Comparison of ENCODE assay signal across 21 mouse cellular contexts in the genomic region with DNA sequence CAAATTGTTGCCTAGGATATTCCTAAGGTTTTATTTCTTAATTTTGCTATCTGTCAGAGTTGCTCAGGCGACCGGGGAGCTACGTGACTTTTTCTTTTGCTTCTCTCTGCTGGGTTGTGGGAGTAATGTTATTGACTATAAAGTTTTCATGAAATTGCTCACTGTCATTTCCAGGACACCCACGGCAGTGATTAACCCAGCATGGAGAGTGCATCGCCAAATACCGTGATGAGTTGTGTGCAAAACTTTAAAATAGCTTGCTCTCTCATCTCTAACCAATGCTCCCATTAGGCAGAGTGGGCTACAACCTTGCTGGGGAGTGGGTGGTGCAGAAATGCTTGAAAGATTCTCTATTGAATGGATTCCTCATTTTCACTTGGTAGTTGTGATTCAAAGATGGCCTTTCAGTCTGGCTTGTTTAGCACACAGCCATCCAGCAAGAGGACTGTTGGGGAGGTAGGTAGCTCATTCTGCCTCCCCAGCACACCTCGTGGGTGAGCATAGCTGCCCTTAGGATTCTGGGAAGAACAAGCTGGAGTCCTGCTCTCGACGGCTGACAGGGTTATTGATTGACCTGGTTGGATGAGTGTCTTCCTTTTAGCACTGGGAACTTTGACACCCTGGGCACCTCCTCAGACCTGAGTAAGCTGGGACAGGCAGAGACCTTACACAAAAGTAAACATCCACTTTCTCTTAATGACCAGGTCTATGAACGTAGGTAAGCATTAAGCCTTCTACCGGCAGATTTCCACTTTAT.
DNase-seq lines count a peak whose midpoint lies in the region; ATAC-seq and TF ChIP-seq lines count a peak whose summit lies in the region.
"Had no signal": no experiment of that assay in that cellular context is flagged by ENCODE, and none has a peak within 500 bp of the region (broad histone marks: within the 10 kb centered on the region; RNA-seq: fewer than 3 reads in every experiment).

No protein-coding gene starts in this region.

- no peaks in the 10 kb centered on the region for H3K27me3 ChIP-seq in liver, adult 2 months (ENCODE audit: control insufficient read depth, insufficient read depth, low read length)
- no peaks in the 10 kb centered on the region for H3K27me3 ChIP-seq in kidney, embryonic 15.5 days
- H3K27me3 ChIP-seq in midbrain, embryonic 16.5 days (ENCODE audit: control insufficient read depth, insufficient read depth, low read depth, low read length): no peaks in the 10 kb centered on the region
- H3K27me3 ChIP-seq: embryonic facial prominence, embryonic 15.5 days; limb, embryonic 15.5 days; midbrain, embryonic 15.5 days had no signal

- no peak overlapping the region for H3K27ac ChIP-seq in liver, adult 2 months (replicated peaks; ENCODE audit: insufficient read depth, low read depth, low read length)
- H3K27ac ChIP-seq in kidney, embryonic 15.5 days: no peak overlapping the region
- H3K27ac ChIP-seq in midbrain, embryonic 16.5 days (ENCODE audit: low read length): no peak overlapping the region
- H3K27ac ChIP-seq: embryonic facial prominence, embryonic 15.5 days; forebrain, embryonic 10.5 days; limb, embryonic 15.5 days; macrophage; midbrain, embryonic 15.5 days had no signal

- H3K79me2 ChIP-seq in liver, adult 2 months (ENCODE audit: control insufficient read depth, insufficient read depth, low read length): no peaks in the 10 kb centered on the region

- H3K36me3 ChIP-seq in liver, adult 2 months (ENCODE audit: control insufficient read depth, insufficient read depth, low read length): no peaks in the 10 kb centered on the region
- H3K36me3 ChIP-seq in kidney, embryonic 15.5 days: no peaks in the 10 kb centered on the region
- H3K36me3 ChIP-seq in midbrain, embryonic 16.5 days (ENCODE audit: control insufficient read depth, insufficient read depth, low read length): no peaks in the 10 kb centered on the region
- H3K36me3 ChIP-seq: embryonic facial prominence, embryonic 15.5 days; forebrain, embryonic 10.5 days; G1E; limb, embryonic 15.5 days; midbrain, embryonic 15.5 days had no signal

- no peak for TF ChIP-seq CTCF in liver, adult 2 months (IDR thresholded peaks at IDR 0.05; ENCODE audit: low read depth, low read length)

- ATAC-seq in kidney, embryonic 15.5 days (replicated peaks; ENCODE audit: low FRiP score): peak; percentile 54; the same call in 1 of the 2 replicates
- no peak for ATAC-seq in megakaryocyte-erythroid progenitor cell, adult 5-6 weeks (replicated peaks; ENCODE audit: low FRiP score, low TSS enrichment, poor library complexity, severe bottlenecking)
- no peak for ATAC-seq in midbrain, embryonic 16.5 days
- ATAC-seq: CD4-positive, CD25-positive, alpha-beta regulatory T cell, adult 4 months; inflammation-experienced regulatory T-cells, adult 6 months; midbrain, embryonic 15.5 days had no signal

- 66% methylated on average over 11 of the region's 11 CpGs for WGBS in liver, adult 2 months
- WGBS in kidney, embryonic 15.5 days: 69% methylated on average over 11 of the region's 11 CpGs
- WGBS in midbrain, embryonic 16.5 days: 90% methylated on average over 11 of the region's 11 CpGs

- no peak overlapping the region for H3K9ac ChIP-seq in liver, adult 2 months (ENCODE audit: low read depth, low read length)
- H3K9ac ChIP-seq in kidney, embryonic 15.5 days: no peak overlapping the region
- H3K9ac ChIP-seq in midbrain, embryonic 16.5 days (ENCODE audit: low read depth, low read length): no peak overlapping the region
- H3K9ac ChIP-seq: embryonic facial prominence, embryonic 15.5 days; limb, embryonic 15.5 days; midbrain, embryonic 15.5 days had no signal

- H3K4me1 ChIP-seq in liver, adult 2 months (ENCODE audit: control insufficient read depth, insufficient read depth, low read length): no peaks in the 10 kb centered on the region
- 0 out of 2 replicates have a peak, but pooled peaks cover 2% of the 10 kb centered on the region for H3K4me1 ChIP-seq in kidney, embryonic 15.5 days
- H3K4me1 ChIP-seq in midbrain, embryonic 16.5 days (ENCODE audit: control insufficient read depth, insufficient read depth, low read length): no peaks in the 10 kb centered on the region; the same call in 1 of the 2 replicates
- H3K4me1 ChIP-seq: embryonic facial prominence, embryonic 15.5 days; forebrain, embryonic 10.5 days; limb, embryonic 15.5 days; midbrain, embryonic 15.5 days had no signal

- no peaks in the 10 kb centered on the region for H3K9me3 ChIP-seq in kidney, embryonic 15.5 days (replicated peaks)
- H3K9me3 ChIP-seq in midbrain, embryonic 16.5 days (replicated peaks; ENCODE audit: control insufficient read depth, low read length, poor library complexity, severe bottlenecking): no peaks in the 10 kb centered on the region
- H3K9me3 ChIP-seq: embryonic facial prominence, embryonic 15.5 days; forebrain, embryonic 10.5 days; limb, embryonic 15.5 days; midbrain, embryonic 15.5 days had no signal

- H3K4me3 ChIP-seq in liver, adult 2 months (ENCODE audit: insufficient read depth, low read depth, low read length): no peak overlapping the region
- no peak overlapping the region for H3K4me3 ChIP-seq in kidney, embryonic 15.5 days (replicated peaks)
- H3K4me3 ChIP-seq in midbrain, embryonic 16.5 days (ENCODE audit: low read depth, low read length): no peak overlapping the region
- H3K4me3 ChIP-seq: embryonic facial prominence, embryonic 15.5 days; forebrain, embryonic 10.5 days; limb, embryonic 15.5 days; midbrain, embryonic 15.5 days had no signal

- H3K4me2 ChIP-seq in kidney, embryonic 15.5 days: no peak overlapping the region
- no peak overlapping the region for H3K4me2 ChIP-seq in midbrain, embryonic 16.5 days (ENCODE audit: low read length)
- H3K4me2 ChIP-seq: embryonic facial prominence, embryonic 15.5 days; limb, embryonic 15.5 days; midbrain, embryonic 15.5 days had no signal

- TF ChIP-seq POLR2A in liver, adult 2 months (IDR thresholded peaks at IDR 0.05; ENCODE audit: extremely low read depth, insufficient read depth, low read length): no peak

- peak; percentile 46 for DNase-seq in kidney, adult 11 months
- DNase-seq in kidney, postnatal 4 days: no peak
- peak; percentile 71 for DNase-seq in liver, adult 2 months (ENCODE audit: extremely low read depth, low read depth, low spot score)
- no peak for DNase-seq in liver
- peak; percentile 9 to 16 for DNase-seq in right cerebral cortex, postnatal 36 days (ENCODE audit: low spot score in 2 of 2)
- DNase-seq: cerebellum, postnatal 10 days; embryo, embryonic 11 days; gastrocnemius, postnatal 14 days; lung, adult 18-20 months; thymus, postnatal 25 days had no signal

Comparison
In these comparisons a context has a peak if more than half of its experiments do, and no peak if none do; other contexts are left out.
1. DNase-seq: peak in kidney, adult 11 months (single experiment), liver, adult 2 months (single experiment) and right cerebral cortex, postnatal 36 days (2 of 2); none in kidney, postnatal 4 days (0 of 2) and liver (single experiment).